Mouse (Mus musculus): ENCODE data around the gene Tmem262.

Tmem262 gene

DNA sequence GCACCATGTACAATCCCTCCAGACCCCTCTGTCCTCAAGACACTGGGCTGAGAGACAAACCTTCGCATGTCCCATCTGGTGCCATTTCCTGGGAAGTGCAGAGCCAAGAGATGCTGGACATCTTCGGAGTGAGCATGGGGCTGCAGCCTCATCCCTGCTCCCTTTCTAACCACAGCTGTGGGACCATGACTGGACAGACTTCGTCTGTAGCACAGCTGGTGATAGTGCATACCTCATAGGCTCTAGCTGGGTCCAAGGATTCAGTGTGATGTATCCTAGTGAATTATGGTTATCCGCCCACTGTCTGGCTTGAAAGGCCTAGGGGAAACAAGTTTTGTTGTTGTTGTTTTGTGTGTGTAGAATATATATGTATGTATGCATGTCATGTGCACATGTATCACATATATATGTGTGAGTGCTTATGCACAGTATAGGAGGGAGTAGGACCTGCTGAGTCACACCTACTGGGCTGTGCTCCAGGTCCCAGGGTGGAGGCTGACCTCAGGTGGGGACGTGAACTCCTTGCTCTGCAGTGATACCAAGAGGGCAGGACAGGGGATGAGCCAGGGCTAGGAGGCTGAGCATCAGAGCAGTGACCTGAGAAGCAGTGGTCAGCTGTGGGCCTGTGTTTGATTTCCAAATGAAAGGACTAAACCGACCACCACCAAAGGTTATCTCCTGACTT lies 22.5 kb downstream of the Tmem262 start:
- no peak for DNase-seq (ENCODE audit: low spot score)

DNA sequence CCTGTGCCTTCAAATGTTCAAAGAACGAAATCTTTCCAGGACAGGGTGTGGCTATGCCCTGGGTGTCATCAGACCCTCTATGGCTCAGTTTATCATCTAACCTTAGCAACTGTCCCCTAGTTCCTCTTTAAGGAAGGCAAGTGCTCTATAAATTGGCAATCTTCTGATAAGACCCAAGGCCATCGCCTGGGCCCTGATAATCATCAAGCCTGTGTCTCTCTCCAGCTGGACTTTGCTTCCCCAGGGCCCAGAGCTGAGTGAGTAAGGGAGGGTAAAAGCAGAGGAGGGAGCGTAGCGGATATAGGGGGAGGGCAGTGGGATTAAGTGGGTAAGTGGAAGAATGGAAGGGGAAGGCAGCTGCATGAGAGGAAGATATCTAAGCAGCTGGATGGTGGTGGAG lies 24.6 kb downstream of the Tmem262 start:
- DNase-seq (ENCODE audit: low spot score): no peak

DNA sequence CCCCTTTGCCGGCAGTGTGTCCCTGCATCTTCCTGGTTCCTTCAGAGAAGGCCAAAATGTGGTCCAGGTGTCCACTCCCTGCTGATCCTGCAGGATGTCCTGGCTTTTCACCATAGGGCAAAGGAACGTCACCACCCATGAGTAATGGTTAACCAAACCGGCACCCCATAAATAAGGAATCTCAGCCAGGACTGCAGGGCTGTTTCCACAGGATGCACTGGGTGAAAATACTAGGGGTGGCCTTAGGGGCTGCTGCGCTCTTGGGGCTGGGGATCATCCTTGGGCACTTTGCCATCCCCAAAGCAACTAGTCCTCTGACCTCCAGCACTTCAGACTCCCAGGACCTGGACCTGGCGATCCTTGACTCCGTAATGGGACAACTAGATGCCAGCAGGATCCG lies 25.8 kb downstream of the Tmem262 start, which contains the start of gene Naaladl1:
Naaladl1 (plus strand) TSS at position 197 of the 400 bp plus-strand sequence.
- DNase-seq (ENCODE audit: low spot score): no peak

DNA sequence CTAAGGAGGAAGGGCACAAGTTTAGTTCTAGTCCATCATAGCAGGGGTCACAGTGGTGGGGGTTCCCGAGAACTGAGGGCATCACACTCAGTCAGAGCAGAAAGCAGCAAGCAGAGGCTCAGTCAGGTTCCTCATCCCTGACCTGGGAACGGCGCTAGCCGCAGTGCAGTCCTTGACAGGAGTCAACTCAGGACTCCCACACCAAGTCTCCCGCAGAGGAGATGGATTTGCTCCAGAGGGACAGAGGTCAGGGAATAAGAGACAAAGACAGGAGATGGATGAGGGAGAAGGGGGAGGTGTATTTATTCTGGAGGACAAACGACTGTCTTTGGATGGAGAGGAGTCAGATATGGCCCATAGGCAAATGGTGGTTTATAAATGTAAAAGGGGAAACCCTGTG lies 33.3 kb downstream of the Tmem262 start:
- DNase-seq (ENCODE audit: low spot score): no peak

DNA sequence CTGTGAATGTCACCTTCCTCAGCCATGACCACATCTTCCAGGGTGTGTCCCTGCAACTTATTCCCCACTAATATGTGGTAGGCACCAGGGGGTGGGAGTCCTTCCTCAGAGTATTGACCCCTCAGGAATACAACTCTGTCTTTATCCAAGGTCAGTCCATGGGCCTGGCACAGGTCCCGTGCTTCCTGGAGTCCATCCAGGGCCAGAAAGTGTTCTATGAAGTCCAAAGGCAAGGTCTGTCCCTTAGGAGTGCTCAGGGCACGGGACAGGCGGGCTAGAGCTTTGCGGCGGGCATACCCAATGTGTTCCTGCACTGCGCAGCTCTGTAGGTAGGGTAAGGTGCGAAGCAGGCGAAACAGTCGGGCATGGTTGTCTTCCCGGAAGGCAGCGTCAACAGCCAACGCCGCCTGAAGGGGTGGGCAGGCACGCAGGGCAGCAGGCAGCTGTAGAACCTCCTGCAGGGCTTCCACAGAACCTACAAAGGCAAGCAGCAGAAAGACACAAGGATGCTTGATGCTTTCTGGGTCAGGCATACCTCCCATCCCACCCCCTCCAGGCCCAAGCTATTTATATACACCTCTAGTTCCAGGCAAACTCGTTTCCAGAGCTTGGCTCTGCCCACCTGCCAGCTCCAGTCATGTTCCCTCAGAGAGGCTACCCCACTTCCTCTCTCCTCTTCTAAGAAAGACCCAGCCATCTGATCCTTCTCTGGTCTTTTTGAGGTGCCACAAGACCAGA lies 36.4 kb downstream of the Tmem262 start:
- no peak for DNase-seq (ENCODE audit: low spot score)

DNA sequence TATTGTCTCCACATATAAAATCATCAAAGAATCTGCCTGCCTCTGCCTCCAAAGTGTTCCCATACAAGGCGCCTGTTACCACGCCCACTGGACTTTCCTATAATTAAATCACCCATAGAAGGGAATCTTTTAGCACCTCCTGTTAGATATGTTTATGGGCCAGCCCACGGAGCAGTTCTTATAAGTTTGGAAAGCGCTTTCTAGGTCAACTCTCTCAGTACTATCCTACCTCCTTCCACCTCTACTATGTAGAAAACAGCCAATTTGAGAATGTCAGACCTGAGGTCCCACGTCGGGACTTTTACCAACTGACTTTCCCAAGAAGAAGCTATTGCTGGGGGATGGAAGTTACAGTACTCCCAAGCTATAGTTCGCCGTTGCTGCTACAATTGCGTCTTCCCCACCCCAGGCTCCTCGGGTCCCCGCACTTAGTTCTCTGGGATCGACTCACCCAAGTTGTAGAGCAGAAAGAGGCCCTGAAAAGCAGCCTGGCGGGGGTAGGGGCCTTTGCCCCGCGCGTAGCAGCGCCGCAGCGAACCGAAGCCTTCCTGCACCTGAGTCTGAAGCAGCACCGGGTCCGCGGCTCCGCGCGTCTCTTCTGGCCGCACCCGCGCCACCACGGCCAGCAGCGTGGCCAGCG lies 37.6 kb downstream of the Tmem262 start:
- no peak for DNase-seq (ENCODE audit: low spot score)

DNA sequence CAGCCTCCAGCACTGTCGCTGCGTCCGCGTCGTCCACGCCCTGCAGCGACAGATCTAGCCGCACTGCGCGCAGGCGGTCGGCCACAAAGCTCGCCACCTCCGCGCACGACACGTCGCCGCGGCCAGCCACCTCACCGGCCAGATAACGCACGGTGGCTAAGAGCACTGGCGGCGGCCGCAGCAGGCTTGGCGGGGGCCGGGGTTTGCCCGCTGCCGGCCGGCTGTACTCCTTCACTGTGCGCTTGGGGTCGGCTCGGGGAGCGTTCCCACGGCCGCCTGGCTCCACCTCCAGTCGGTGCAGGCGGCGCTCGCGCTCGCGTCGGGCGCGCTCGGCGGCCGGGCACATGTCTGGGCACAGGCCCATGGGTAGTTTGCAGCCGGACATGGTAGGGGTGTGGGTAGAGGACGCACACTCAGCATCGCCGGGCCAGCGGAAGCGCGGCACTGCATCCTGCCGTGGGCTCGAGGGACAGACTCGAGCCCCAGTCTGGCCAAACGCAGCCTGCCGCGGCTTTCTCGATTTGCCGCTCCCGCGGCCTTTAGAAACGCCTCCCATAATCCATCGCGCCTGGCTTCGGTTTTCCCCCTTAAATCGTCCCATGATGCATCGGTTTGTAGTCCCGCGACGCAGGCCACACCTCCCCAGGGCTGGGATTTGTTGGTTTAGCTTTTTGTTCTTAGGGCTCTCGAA lies 38.3 kb downstream of the Tmem262 start, which contains the start of gene Sac3d1:
Sac3d1 (minus strand) TSS at position 665 of the 691 bp plus-strand sequence.
- peak; percentile 83 for DNase-seq (ENCODE audit: low spot score)

DNA sequence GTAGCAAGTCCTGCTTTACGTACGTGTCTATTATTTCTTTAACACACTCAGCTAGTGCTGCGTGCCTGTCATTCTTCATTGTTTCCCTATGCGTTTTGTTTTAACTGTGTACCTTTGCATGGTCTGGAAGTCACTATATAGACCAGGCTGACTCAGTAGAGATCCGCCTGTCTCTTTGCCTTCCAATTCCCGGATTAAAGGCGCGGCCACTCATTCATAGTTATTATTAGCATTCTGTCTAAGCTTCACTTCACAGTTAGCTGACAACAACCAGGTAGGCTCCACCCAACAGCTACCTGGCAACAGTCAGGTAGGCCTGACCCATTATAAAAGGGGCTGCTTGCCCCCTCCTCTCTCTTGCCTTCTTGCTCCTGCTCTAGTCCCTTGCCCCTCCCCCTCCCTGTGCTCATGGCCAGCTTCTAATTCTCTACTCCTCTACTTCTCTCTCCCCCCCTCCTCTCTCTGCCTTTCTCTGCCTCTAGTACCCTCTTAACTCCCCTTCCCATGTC lies 38.9 kb downstream of the Tmem262 start:
- no peak for DNase-seq (ENCODE audit: low spot score)

DNA sequence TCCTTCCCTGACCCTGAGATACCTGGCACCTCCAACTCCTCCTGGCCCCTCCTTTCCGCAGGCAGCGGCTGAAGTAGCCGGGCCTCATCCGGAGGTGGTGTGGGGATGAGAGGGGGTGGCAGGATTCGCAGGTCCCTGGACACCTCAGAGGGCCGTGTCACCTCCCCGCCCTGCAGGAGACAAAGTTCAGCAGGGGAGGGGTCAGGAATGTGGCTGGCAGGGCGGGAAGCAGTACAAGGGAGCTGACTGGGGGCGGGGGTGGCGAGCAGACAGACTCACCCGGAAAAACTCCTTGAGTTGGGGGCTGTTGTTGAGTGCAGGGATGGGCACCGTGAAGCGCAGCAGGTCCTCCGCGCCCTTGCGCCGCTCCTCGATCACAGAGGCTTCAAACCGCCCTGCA lies 41.9 kb downstream of the Tmem262 start:
- no peak for DNase-seq (ENCODE audit: low spot score)

DNA sequence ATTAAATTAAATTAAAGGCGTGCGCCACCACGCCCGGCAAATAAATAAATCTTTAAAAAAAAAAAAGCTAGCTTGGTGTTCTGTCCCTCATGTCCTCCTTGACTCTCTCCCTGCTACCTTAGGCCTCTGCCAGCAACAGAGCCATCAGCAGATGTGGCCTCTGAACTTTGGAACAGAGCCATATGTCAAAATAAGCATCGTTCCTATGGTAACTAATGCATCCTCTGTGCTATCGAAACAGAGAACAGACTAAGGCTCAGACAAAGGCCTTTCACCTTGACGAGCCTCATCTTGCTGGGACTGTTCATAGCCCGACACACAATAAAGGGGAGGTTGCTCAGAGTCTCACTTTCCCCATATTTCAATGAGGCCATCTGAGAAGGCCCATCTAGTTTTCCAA lies 43.5 kb downstream of the Tmem262 start:
- DNase-seq (ENCODE audit: low spot score): no peak

DNA sequence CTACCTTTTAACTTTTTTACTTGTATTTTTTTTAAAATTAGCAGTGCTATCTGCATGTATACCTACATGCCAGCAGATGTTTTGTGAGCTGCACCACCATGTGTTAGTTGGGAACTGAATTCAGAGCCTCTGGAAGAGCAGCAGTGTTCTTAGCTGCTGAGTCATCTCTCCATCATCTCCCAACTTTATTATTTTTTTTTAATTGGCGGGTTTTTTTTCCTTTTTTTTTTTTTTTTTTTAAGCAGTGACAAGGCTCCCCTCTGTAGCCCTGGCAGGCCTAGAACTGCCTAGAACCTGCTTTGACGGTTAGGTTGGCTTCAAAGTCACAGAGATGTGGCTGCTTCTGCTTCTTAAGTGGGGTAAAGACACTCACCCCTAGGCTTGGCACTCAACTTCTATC lies 45.1 kb downstream of the Tmem262 start:
- DNase-seq (ENCODE audit: low spot score): no peak

DNA sequence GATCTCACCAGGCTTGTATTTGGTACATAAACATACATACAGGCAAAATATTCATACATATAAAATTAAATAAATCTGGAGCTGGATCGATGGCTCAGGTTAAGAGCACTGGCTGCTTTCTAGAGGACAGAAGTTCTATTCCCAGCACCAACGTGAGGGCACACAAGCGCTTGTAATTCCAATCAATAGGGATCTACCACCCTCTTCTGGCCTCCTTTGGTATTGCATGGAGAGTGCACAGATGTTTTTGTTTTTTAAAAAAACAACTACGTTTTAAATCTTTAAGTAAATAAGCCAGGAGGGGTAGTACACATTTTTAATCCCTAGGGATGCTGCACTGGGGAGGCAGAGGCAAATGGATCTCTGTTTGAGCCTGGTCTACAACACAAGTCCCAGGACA lies 46.5 kb downstream of the Tmem262 start:
- no peak for DNase-seq (ENCODE audit: low spot score)

DNA sequence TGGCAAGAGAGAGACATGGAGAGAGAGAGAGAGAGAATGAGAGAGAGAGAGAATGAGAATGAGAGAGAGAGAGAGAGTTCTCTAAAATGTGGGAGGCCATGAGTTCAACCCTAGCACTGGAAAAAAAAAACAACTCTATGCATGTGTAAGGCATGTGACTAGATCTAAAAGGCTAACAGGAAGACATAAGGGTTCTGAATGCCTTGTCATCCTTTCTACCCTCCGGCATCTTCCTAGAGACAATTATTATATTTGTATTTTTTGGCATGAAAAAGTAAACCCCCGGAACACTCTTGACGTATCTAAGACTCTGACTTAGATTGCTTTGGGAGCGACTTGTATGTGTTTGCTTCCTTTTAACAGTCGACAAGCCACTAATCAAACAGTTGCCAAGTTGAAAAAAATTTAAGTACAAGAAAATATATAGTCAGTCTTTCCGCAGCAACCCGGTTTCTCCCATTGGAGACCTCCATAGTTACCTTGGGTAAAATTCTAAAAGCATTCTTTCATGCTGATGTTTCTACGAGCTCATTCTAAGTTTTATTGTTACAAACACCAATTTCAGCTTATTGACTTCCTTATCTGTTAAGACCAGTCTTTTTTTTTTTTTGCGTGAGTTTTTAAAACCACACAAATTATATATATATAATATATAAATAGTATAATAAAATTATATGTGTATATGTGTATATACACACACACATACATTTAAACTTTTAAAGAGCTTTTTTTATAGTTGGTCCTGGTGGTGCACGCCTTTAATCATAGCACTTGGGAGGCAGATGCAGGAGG lies 47.2 kb downstream of the Tmem262 start:
- DNase-seq (ENCODE audit: low spot score): no peak

DNA sequence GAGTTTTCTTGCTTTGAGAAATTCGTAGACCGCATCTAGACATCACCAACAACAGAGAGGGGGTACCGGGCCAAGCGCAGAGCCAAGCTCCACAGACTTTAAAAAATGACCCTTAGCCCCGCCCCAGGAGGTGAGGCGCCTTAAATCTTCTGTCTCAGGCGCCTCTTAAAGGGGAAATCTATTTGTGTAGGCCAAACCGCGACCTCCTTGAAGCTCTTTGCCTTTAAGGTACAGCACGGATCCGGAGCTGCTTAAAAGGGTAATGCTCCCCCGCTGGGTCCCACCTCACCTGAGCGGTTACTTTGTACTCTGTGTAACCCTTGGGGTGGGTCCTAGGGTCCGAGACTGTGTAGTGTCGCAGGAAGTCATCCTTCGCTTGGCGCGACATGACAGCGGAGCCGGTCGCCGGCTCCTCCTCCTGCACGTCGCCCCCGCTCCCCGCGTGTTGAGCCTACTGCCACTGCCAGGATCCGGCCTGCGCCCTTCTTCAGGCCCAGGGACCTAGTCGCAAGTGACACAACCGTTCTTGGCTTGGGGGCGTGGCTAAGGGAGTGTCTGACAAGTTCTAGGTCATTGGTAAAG lies 48.0 kb downstream of the Tmem262 start, which contains the start of gene Snx15:
Snx15 (minus strand) TSS at position 545 of the 582 bp plus-strand sequence.
- peak; percentile 92 for DNase-seq (ENCODE audit: low spot score)

All from ovary, adult 18-20 months (tissue).